Mouse (Mus musculus) cerebellum, adult 2 months (tissue): ENCODE results near the gene Cd22.

Experiments used
- CTCF ChIP-seq: fragments of 200-500 bp; IDR thresholded peaks from 2 replicates; pipeline ENCODE4 v1.5.1; 2011; ENCODE audit warnings: low read depth, mild to moderate bottlenecking, control low read depth, low read length, moderate library complexity, borderline replicate concordance; ENCODE audit not compliant: insufficient read depth
- POLR2A ChIP-seq: fragments of 200-500 bp; IDR thresholded peaks from 2 replicates; pipeline ENCODE4 v1.6.1; 2011; ENCODE audit warnings: low read length, control low read depth, borderline replicate concordance; ENCODE audit not compliant: insufficient read depth

DNA sequence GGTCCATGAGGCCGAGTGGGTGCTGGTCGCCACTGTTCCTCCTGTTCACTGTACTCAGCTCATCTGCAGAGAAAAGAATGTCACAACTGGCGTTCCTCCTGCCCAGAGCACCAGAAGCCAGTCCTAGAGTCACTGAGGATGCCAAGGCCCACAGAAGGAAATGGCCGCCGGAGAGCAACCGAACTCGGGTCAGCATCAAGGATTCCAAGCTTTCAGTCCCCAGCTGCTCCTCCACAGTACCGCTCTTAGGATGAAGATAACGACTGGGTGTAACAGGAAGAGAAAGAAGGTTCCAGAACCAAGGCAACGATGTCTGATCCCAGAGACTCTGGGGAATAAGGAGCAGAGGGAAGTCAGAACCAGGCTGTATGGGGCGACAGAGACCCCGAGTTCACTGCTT, 18.7 kb downstream of the Cd22 start, which contains the start of gene Ffar1:
- TF ChIP-seq CTCF (no peak), POLR2A (no peak)
